Mouse (Mus musculus) c-Kit-positive CD71-negative TER-119-negative erythroid progenitor cells, embryonic 14.5 days (primary cell): ENCODE results near the gene Ctnnd2.

ENCODE experiments used
- DNase-seq: peaks from one replicate; pipeline ENCODE4 v3.0.0-alpha.2; 2013; ENCODE audit warnings: low read depth

Ctnnd2 gene

DNA sequence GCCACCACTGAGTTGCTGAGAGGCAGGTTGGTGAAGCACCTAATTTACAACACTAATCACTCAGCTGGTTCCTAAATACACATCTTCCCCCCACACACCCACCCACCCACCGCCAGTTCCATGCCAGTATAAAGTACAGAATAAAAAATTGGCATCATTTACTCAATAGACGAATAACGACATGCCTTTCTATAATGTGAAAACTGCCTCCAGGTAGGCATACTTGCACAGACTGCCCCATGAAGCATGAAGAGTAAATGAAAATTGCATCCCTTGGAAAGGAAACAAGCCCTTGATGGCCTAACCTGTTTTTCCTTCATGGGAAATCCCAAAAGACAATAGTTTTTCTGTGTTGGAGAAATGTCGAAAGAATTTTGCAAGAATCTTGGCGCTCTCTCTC, 212.0 kb downstream of the Ctnnd2 start:
- DNase-seq = no peak

DNA sequence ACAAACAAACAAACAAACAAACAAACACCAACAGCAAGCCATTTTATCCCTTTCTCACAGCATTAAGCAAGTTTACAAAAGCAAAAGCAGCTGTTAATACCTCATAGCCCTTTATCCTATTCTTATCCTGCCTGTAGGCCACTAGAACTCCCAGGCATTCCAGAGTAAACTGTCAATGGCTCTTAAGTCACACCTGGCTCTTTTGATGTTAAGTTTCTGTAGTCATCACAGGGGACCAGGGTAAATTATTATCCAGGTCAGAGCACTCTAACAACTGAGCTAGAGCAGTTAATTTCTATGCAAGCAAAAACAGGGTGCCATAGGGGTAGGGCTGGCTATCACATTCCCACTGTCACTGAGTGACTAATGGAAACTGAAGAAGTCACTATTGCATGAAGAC, 214.1 kb downstream of the Ctnnd2 start:
- DNase-seq = no peak

DNA sequence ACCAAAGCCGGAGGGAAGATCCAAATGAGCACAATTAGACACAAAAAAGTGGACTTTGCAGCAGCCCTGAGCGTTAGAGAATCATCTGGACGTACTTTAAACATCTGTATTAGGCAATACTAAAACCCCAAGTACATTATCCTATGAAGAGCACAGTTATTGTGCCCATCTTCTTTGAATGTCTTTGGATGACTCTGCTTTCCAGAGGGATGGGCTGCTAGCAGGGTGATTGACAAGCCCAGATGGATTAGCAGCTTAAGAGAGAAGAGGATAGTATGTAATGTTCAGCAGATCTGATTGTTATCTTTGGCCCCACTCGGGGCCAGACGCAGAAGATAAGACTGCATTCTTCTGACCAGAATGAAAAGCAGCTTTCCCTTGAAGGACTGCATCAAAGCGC, 214.9 kb downstream of the Ctnnd2 start:
- DNase-seq = no peak

DNA sequence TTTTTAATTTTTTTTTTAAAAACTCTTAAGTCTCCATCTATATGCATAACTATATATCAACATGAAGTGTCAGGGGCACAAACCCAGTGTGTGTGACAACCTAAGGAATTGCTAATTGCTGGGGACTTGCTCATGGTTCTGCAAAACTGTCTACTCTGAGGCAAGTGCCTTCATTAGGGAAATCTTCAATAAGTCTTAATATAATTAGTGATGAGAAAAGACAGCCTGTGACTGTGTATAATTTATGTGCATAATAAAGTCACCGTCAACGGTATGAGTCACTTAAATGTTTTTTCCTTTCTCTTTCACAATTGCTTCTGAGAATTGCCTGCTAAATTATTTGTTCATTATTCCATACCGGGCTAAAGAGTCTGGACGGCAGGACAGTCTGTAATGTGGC, 228.7 kb downstream of the Ctnnd2 start:
- DNase-seq = no peak

DNA sequence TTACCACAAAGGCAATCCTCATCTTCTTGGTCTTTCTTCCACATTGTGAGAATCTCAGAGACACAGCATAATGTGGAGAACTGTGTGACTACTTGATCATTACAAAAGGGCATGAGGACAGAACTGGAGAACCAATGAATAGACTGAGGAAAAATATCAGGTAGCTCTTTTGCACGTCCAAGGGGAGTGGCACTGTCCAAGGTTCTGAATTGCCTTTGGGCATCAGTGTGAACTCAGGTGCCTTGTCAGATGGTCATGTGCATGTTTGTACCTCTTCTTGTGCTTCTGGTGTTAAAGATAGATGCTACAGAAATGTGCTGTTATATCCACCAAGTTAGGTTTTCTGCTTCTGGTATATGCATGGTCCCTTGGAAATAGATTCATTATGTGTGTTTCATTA, 233.9 kb downstream of the Ctnnd2 start:
- DNase-seq = peak; percentile 17

DNA sequence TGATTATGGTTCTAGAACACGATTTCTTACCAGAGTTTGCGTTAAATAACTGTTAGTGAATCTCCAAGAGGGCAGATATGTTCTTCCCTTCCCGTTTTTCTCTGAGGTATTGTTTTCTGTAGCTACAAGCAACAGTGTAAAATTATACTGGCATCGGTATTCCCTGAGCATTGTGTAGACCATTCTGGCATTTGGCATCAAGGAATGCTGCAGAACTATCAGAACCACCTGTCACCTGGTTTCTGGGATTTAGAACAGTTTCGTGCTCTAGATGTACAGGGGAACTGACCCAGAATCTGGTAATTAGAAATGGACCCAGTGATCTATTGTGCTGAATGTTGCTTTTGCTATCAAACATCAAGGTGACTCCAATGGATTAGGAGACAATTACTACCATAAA, 250.8 kb downstream of the Ctnnd2 start:
- no peak for DNase-seq

DNA sequence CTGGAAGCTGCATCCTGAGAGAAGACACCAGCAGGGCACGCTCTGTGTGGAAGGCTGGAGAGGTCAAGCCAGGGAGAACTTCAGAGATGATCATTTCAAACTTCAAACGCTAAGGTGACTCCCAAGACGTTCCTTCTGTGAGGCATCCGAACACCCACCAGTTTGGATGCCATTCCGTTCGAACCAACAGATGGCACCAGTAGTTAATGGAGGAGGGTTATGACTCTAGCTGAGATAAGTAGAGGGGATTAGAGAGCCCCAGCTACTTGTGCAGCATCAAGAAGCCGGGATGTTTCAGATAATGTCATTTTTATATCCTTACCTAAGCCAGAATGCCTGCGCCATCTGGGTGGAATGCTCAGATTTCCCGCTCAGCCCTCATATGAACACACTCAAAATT, 251.9 kb downstream of the Ctnnd2 start:
- DNase-seq = no peak

DNA sequence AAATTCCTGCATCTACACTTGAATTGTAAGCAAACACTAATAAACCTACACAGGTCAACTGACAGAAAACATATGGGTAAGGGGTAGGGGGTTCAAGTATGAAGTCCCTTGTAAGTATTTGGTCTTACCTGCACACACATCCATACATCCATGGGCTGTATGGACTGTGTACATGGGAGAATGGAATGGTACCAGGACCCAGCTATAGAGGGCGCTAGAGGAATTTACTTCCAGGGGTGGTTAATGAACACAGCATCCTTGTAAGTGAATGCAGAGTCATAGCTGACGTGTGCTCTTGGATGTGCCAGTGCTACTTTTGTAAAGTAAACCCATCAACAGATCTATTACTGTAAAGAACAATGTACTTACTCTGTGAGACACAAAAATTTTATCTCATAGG, 254.9 kb downstream of the Ctnnd2 start:
- peak; percentile 7 for DNase-seq

DNA sequence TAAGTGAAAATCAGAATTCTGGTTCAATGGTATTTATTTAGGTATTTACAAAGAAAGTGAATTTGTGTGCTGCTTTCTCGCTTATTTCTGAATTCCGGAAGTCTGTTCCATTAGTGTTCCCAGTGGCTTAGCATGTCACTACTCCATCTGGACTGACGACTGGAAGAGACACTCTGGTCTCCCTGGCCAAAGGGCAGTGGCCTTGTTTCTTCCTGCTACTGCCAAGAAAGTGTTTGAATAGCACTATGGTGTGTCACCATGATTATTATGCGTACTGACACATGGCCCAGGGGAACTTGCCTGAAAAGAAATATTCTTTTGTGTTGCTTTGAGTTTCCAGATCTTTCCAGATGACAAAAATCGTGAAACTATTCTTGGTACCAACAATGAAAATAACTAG, 266.7 kb downstream of the Ctnnd2 start:
- no peak for DNase-seq

DNA sequence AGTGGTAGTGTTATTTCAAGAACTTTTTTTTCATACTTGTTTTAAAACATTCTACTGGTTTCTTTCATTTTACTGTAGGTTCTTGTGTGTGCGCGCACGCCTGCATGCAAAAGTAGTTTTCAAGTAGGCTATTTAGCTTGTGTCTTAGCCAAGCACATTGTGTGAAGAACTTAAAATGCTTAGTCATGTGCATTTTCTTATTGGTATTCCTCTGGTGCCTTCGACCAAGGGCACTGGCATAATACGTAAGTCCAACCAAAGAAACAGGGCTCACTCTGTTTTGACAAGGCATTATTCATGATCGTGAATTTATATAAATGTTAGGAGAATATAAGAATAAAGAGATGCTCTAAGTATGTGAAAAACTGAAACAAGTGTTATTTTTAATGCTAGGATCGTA, 278.4 kb downstream of the Ctnnd2 start:
- no peak for DNase-seq

DNA sequence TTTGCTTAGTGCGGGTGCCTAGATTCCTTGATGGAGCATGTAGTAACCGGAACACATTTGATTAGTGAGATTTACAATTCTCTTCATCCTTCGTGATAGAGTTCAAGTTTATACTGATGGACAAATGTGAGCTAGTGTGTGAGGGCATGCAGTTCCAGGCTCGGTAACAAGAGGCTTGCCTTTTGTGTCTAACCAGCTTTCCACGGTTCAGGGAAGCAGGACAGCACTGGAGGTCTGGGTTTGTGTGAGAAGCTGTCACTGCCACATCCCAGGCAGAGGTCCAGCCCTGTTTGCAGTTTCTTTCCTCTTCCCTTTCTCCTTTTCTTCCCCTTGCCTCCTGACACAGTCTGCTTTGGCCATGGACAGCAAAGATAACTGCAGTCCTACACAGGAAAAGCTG, 279.5 kb downstream of the Ctnnd2 start:
- DNase-seq = no peak

DNA sequence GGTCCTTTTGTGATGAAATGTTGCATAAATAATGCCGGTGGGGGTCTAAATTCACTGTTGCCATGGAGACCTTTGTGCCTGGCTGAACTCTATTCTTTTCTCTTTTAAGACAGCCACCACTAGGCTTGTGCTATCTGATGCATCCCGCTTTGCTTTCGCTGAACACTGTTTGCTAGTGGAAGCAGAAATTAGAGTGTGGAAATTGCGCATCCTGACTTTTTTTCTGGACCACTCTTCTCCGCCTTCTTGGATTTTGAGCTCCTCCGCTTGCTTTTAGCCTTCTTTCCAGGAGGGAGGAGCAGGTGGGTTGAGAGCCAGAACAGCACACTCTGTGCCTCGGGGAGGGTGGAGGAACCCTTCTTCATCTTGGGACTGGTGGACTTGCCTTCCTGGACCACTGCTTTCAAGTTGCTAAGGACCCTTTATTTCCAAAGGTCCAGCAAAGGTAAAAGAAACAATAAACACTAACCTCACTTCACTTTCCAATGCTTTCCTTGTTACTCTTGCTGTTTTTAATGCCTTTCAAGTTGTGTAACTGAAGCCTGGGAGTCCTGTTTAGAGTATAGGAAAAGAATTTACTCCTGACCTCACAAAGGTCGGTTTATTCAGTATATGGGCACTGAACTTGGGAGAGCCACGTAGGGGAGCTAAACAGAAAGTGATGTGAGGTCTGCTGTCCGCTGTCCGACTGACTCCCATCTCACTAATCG, 285.3 kb downstream of the Ctnnd2 start:
- no peak for DNase-seq

DNA sequence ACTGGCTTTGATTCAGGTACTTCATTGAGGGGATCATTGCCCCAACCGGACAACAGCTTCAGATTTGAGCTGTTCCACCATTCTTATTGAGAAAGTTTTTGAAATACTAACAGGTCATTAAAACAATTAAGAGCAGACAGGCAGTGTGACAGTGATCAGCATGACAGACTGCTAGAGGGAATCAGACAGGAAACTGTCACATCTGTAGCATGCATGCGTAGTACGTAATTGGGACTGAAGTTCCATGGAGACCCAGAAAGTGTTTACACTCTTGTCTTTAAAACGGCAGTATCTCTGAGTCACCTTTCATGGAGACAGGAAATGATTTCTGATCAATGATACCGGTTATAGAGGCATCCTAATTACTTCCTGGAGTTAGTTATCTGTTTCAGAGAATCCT, 286.3 kb downstream of the Ctnnd2 start:
- DNase-seq = no peak

DNA sequence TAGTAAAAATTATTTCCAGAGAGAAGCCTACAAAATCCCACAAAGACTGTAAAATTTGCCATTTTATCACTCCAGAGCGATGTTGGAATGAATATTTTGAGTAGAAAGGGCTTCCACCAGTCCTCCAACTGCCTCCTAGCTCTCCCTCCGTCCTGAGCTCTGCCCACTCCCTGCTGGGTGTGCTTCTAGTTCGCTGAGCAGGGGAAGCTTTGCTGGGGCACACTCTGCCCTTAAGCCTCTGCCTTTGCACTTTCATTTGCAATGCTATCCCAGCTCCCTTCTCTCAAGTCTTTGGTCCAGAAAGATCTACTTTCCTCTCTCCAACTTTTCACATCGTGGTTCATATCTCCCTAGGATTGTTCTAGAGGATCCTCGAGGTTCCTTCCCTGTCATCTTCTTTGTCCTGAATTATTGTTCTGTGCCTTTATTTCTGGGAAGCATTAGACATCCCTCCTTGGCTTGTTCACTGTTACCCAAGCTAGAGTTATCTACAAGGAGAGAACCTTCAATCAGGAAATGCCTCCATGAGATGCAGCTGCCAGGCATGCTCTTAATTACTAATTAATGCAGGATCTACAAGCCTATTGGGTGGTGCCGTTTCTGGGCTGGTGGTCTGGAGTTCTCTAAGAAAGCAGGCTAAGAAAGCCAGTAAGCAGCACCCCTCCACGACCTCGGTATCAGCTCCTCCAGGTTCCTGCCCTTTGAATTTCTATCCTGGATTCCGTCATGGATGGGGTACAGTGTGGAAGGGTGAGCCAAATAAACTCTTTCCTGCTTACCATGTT, 288.1 kb downstream of the Ctnnd2 start:
- no peak for DNase-seq

DNA sequence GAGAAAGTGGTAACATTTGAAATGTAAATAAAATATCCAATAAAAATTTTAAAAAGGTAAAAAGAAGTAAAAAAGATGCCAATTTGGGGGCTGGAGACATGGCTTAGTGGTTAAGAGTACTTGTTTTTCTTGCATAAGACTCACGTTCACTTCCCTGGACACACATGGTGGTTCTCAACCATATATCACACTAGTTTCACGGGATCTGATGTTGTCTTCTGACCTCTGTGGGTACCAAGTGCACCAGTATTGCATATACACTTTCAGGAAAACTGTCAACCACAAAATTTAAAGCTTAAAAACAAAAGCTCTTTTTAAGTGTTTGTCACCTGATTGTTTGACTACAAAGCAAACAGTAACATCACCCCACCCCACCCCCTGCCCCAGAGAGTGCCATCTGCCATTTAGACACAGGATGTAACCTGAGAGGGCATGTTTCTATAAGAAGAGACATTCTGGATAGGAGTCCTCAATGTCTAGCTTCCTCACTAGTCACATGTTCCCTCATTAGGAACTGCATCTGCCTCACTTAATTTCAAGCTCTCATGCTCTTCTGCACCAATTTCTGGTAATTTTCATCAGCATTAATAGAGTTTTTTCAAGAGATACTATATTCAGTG, 290.5 kb downstream of the Ctnnd2 start:
- DNase-seq = no peak

DNA sequence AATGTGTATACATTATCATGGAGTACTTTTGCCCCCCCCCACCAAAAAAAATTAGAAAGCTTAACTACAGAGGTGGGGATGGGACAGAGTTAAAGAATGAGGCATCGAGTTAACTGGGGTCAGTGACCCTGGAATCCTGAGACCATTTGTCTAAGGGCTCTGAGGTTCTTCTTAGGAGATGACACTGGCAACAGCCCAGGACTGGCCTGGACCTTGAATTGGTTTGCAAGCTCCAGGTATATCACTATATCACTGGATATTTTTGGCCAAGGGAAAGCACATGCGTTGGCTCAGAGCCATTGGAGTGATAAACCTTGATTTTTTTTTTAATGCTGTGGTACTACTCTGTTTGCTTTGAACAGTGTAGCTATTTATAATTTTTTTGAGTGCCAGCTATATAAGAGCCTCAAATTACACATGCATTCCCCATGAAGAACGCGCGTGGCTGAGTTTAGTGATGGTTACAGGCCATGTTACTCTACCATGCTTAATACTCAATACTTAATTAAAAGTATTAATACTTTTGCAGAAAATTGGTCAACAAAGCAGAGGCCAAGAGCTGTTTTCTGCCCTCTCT, 291.2 kb downstream of the Ctnnd2 start:
- DNase-seq = no peak

DNA sequence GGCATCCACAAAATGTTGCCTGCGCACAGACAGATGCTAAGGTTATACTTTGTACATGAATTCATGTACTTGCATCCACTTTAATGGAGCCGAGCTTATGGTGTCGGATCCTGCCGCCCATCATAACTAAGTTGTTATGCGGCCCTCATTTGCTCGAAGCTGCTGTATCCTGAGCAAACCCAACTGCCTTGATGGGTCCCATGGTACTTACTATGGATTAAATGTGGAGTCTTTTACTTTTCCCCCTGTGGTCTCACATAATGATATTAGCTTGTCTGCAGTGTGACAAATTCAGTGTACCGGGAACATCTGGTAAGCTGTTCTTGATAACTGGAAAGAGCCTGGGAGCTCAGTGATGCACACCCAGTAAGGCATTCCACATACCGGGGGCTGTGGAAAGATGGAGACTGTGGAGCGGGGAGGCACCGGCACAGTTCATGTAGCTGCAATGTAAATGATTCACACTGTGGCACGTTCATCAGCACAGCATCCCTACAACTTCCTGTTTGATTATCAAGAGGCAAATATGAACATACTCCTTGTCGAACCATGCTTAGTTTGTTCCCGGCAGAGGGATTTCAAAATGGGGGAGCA, 294.7 kb downstream of the Ctnnd2 start:
- DNase-seq = no peak

DNA sequence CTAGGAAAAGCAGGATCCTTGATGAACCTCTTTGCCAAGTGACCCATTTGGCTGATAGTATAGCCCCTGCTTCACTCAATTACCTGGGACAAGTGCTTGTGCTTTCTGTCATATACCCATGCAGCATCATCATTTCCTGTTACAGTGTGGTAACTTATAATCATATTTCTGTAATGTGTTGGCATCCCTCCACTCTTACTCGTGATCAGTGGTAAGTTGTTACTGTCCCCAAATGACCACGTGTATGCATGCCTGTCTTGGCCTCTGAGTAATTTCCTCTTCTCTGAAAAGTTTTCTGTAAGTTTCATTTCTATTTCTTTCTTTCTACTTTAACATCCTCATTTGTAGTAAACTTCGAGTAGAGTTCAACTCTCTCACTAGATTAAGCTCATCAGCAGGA, 296.4 kb downstream of the Ctnnd2 start:
- no peak for DNase-seq

DNA sequence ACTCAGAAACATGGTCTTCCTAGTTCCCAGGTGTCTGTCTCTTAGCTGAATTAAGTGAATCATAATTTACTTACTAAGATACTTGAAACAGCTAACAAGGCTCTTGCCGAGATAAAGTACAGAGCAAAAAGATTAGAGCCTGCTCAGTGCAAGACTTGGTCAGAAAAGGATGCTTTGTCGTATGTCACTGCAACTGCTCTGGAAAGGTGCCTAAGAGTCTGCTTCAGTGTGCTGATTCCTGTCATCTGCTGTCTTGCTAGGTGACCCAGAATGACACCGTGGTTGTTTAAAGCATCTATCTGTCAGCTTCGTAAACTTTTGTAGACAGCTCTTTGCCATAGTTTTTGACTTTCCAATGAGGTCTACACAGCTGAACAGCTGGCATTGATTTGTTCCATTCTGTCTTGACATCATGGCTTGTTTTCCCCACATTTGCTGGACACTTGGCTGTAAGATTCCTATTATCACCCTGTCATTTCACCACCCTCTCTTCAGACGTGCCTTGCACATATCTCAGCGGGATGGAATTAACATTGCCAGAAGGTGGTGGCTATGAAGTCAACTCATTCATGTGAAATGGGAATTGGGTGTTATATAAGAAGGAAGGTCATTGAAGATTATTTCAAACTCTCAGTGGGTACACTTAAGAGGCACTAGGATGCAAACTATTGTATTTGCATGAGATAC, 299.0 kb downstream of the Ctnnd2 start:
- no peak for DNase-seq

DNA sequence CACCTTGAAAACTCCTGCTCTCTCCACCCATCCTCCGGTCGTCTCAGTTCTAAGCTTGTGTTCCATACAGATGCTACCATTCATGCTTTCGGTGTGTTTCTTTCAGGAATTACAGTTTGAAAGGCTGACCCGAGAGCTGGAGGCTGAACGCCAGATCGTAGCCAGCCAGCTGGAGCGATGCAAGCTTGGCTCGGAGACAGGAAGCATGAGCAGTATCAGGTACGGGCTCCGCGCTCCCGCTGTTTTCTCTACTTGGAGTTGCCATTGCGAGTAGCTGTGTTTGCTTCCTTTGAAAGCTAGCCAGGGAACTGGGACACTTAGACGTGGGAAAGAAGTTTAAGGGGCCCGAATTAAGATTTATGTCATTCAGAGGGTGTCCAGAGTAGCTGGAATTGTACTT, 308.3 kb downstream of the Ctnnd2 start:
- no peak for DNase-seq

DNA sequence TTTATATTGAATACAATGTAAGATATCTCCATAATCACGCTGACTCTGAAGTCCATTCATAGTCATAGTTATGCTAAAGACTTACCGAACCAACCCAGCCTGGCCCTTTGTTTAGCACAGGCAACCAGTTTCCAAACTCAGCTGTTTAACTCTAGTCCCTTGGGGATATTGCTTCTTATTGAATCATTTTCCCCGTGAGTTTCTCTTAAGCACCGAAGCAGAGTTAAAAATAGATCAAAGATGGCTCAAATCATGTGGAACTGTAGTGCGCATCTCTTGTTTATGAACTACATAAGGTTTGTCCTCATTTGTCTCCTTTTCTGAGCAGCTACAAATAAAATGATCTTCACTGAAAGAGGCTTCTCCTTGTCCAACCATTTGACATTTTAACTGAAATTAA, 334.1 kb downstream of the Ctnnd2 start:
- no peak for DNase-seq

DNA sequence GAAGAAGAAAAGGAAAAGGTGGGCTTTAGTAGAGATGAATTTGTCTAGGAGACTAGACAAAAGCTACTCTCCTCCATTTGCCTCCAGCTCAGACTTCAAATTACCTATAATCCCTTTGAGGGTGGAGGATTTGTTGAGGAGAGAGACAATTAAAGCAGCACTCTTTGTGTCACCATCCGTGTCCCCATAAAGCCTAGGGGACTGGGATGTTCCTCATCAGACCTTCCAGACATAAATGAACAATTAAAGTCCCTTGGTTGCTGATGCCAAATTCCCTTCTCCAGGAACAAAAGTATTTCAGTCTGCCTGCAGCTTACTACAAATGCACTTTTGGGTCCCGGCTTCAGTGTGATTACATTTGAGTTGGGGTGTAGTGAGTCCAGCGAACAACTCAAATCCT, 340.1 kb downstream of the Ctnnd2 start:
- DNase-seq = no peak
